Mouse (Mus musculus) monocyte, adult 2 months (primary cell): ENCODE measurements around the gene Gm21992.
"Not testable (repeated sequence)": the region's sequence is repeated elsewhere in the genome, so short reads cannot be mapped to it uniquely, and the experiment has no call there.

Experiments
- DNase-seq, 2 experiments: peaks; one replicate each; pipeline ENCODE4 v3.0.0; 2022; ENCODE audit warnings: low spot score in 2 of 2, low read depth in 1 of 2

Gene Gm21992

DNA sequence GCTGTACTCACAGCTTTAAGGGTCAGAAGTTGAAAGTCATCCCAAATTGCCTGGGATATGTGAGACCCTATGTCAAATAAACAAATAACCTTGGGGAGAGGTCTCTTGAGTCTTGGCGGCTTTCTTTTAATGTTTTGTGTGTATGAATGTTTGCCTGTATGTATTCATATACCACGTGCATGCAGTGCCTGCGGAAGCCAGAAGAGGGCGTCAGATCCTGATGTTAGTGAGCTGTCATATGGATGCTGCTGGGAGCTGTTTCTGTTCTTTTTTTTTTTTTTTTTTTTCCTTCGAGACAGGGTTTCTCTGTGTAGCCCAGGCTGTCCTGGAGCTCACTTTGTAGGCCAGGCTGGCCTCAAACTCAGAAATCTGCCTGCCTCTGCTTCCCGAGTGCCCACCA lies 1.6 kb upstream of the Gm21992 start:
- DNase-seq, result peak in 1 of 2 experiments; percentile 30

DNA sequence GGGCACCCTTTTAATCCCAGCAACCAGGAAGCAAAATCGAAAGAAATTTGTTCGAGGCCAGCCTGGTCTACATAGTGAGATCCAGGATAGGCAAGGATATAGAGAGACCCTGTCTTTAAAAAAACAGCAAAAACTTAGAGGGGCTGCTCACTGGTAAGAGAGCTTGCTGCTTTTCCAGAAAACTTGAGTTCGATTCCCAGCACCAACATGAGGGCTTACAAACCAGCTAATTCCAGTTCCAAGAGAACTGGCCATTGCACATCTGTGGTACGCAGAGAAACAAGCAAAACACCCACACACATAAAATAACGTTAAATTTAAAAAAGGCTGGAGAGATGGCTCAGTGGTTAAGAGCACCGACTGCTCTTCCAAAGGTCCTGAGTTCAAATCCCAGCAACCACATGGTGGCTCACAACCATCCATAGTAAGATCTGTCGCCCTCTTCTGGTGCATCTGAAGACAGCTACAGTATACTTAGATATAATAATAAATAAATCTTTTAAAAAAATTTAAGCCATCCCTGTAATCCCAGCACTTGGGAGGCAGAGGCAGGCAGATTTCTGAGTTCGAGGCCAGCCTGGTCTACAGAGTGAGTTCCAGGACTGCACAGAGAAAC lies 1.0 kb upstream of the Gm21992 start:
- DNase-seq, result not testable (repeated sequence)

DNA sequence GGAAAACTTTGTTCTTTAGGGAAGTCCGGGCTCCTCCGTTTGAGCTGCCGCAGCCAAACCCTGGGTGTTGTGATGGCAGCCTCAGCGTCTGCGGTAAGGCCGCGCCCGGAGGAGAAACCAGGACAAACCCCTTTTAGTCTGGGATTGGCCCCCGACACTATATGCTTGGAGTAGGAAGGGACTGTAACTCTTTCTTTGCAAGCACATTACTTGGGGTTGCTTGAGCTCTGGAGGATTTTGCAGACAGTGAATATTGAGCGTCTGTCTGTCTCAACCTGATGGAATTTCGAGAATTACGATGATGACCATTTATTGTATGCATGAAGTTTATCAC lies 464 bp upstream of the Gm21992 start:
- DNase-seq, result no peak

DNA sequence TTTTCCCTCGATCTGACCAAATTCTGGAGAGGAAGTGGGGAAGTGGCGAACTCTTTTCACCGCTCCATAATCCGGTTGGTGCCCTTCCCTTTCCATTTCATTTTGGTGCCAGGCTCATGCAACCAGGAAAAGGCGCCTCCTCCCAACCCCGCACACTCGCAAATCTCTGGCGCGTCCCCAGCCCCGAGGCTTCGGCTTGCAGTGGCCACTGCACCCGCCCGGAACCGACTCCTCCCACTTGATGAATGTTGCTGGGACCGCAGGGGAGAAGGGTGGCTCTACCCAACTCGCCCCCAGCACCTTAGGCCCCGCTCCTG lies 708 bp downstream of the Gm21992 start:
- no peak for DNase-seq

DNA sequence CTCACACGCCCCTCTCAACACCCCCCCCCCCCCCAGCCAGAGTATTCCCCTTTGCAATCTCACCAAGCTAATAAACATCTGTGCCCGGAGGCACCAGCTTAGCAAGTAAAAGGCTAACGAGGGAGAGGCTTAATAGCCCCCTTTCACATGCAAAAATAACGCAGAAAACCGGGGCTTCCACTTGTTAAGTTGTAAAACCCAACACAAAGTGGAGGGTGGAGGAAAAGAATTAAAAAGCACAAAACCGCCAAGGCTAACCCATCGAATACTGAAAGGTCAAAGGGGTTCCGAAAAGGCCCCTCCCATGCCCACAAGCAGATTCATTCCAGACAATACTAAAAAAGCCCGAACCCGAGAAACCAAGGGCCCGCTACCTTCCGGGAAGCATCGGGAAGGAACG lies 1.1 kb downstream of the Gm21992 start:
- no peak for DNase-seq

DNA sequence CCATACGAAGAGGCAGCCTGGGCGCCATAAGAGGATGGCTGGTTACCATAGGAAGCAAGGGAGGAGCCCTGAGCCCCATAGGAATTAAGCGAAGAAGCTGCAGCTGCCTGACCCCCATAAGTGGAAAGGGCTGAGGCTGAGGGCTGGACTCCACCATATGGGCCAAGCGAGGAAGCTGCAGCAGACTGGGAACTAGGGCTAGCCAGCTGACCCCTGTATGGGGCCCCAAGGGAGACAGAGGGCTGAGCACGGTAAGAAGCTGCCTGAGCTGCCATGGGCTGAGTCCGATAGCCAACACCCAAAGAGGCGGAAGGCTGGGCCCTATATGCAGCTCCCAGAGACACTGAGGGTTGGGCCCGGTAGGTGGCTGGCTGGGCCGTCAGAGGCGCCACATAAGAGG lies 8.1 kb downstream of the Gm21992 start:
- no peak for DNase-seq

DNA sequence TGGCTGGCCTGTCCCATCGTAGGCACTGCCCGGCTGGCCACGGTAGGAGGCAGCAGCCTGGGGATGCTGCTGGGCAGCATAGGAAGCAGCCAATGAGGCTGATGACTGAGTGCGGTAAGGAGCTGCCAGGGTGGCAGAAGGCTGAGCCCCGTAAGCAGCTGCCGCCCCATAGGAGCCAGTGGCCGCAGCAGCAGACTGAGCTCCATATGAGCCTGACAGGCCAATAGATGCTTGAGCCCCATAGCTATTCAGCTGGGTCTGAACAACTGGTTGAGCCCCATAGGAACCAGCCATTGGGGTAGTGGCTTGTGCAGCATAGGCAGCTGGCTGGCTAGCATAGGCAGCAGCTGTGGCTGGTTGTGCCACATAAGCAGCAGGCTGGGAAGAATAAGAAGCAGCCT lies 8.7 kb downstream of the Gm21992 start:
- no peak for DNase-seq

DNA sequence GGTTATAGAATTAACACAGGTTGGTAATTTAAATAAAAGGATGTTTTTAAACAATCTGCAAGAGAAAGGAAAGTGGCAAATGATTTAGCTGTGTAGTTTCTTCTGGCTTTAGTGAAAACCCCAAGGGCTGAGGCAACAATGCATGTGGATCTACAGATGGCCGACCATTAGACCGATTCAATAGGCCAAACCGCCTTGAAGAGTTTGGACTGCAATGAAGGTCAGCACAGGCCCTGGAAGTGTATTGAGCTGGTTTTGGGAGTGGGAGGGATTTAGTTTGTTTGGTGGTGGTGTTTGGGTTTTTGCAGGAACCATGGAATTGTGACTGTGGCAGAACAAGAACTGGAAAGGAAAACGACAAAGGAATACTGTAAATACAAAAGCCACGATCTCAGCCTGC lies 12.3 kb downstream of the Gm21992 start:
- DNase-seq, result no peak

DNA sequence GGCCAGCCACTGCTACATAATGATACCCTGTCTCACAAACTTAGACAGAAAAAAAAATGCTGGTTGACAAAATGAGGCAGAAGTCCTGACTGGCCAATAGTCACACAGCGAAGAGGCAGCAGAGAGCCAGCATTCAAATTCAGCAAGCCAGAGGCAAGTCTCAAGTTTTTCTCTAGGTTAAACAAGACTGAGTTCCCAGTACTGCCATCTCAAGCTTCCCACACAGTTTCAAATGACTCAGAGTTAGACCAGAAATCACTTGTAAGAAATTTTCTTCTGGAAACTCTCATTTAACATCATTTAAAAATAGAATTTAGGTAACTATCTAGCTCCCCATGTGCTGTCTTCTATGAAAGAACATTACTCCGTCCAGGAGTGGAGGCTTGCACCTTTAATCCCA lies 13.6 kb downstream of the Gm21992 start:
- DNase-seq, result no peak

DNA sequence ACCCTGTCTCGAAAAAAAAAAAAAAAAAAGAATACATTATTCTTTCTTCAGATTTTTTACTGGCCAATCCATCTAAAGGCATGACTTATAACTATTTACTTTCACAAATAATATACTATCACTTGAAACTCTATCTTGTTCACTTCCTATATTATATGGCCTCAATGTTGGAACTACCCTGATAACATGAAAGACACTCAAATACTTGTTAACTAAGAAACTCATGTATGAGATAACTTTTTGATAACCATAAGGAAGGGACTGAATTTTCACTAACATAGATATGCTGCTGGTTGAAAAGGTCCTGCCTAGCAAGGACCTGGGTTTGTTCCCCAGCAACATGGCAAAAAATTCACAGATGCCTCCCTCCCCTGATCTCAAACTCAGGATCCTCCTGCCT lies 15.5 kb downstream of the Gm21992 start:
- no peak for DNase-seq

DNA sequence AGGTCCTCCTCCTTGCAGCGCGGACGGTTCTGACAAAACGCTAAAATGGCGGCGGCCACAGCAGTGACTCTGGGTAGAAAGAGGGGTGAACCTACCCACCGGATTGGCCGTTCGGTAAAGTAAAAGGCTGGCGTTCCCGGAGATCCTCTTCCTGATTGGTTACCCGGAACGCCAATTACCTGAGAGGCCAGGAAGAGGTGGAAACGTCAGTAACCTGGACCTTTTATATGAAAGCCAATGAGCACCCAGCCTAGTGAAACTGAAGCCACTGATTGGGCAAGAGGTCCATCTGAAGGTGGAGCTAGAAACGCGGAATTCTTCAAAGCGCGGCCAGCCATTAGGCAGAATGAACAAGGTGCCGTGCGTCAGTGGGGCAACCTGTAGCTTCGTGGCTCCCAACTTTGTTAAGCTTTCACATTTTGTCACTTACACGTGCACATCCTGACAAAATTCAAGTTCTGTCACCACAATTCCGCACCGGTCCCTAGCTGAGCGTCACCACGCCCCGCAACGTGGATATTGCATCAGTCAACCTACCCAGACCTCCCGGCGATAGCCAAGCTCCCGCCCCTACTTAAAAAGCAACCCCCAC lies 17.5 kb downstream of the Gm21992 start, which contains the start of gene Rbm4:
TSS of gene Rbm4 (minus strand) at position 71 of the 592 bp plus-strand sequence.
- DNase-seq, result peak; percentile 90 to 93

DNA sequence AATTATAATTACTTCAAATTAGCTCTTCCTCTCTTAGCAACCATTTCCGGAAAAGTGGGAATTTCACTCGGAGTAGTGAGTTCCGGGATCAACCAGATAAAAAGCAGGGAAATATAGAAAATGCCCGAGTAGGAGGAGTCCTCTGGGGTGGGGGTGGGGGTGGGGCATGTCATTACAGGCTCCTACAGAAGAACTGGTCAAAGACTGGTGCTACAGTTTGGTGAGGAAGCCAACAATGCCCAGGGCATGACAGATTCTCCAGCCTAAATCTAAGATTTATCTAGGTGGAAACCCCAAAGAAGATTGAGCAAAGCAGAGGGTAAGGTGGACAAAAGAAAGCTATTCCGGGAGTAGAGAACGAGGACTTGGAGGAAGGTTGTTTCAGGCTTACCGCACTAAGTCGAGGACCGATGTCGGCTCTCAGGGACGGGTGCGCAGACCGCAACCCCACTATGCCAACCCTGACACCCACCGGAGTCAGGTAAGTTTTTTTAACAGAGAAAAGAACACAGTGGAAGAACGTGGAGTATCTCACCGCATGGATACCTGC lies 18.1 kb downstream of the Gm21992 start:
- no peak for DNase-seq

DNA sequence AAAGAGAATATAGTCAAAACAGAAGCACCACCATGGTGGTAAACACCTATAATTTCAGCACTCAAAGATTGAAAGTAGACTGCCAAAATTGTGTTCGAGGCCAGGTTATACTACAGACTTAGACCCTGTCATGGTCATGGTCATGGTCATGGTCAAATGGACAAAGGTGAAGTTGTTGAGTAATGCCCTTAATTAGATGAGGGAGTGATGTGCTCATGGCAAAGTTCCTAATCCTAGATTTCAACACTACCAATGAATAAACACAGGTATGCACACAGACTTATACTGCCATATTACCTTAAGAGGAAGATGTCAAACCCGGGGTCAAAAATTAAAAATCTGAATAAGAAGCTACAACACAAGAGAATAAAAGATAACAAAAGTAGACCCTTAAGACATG lies 25.1 kb downstream of the Gm21992 start:
- no peak for DNase-seq

DNA sequence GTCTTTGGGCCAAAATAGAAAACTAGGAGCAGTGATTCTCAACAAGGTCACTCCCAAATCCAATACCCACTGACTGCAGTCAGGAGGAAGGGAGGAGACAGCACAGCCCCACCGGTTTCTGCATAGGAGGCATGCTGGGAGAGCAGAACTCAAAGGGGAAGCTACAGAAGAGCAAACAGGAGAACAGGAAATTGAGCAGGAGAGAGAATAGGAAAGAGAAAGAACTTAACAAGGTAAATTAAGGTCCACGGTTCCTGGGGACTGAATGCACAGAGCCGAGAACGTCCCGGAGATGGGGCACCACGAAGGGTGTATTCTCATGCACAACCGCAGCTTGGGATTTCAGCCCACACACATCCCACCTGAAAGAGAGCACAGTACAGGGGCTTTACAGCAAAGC lies 26.2 kb downstream of the Gm21992 start:
- DNase-seq, result no peak

DNA sequence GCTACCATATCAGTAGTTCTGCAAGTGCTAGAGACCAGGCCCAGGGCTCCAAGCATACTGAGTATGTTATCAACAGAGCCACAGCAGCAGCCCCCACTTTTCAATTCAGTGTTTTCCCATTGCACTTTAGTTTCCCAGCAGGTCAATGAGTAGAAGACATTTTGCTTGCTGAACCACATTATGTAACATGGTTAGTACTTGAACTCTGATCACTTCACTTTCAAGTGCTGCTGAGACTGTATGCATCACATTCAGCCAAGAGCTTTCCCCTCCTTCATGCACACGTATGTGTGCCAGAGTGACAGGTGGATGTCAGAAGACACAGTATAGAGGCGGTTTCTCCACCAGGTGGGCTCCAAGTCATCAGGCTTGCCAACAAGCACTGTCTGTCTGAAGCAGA lies 28.5 kb downstream of the Gm21992 start:
- DNase-seq, result no peak

DNA sequence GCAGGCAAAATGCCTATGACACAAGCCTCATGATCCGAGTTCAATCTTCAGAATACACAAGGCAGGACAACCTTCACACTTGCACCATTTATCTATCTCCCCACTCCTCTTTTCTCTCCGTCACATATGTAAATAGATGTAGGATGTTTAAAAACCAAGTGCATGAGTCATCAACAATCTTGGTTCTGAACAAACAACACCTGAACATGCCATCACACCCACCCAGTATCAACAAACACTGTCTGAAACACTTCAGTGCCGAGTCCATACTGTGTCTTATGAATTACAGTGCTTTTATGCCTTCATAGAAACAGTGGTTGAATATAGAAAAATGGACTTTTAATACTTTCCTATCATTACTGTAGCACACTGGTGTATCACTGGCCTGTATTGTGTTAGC lies 38.6 kb downstream of the Gm21992 start:
- DNase-seq, result no peak

DNA sequence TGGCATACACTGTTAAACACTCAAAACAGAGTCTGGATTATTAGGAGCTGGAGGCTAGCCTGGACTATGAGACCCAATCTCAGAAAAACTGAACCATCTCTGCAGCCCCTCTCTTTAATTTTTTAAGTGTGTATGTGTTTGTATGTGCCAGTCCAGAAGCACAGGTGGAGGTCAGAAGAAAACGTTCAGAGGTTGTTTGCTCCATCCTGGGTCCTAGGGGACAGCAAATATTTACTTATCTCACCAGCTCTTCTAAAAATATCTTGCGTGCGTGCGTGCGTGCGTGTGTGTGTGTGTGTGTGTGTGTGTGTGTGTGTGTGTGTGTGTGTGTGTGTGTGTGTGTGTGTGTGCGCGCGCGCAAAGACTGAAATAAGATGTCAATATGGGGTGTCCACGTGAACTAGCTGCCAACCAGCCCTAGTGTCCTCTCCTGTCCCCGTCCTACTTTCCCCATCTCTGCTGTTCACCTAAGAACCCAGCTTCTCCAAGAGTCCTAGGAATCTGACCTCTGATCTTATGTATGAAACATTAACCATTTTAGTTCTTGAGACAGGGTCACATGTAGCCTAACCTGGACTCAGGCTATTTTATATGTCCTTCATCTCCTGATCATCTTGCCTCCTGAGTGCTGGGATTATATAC lies 43.8 kb downstream of the Gm21992 start:
- DNase-seq, result no peak

DNA sequence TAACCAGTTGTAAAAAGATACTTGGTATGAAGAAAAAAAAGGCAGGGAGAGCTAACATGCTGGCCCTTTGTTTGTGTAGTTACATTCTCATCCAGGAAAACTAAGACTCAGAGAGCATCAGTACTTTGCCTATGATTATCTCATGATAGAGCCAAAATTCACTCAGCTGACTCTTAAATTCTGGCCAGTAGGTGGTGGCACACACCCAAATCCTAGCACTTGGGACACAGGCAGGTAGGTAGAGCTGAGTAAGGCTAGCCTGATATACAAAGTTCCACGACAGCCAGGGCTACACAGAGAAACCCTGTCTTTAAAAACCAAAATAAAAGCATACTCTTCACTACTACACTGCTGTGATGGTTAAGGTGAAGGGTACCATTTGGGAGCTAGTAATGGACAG lies 48.5 kb downstream of the Gm21992 start:
- no peak for DNase-seq

DNA sequence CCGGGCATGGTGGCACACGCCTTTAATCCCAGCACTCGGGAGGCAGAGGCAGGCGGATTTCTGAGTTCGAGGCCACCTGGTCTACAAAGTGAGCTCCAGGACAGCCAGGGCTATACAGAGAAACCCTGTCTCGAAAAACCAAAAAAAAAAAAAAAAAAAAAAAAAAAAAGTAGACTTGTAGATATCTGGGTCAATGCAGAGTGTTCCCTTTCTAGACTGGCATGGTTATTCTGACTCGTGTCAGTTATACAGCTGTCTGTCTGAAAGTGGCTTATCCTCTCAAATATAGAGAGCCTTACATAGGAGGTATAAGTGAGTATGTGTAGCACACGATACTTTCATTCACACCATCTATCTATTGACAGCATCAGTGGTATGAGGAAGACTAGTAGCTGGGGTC lies 50.9 kb downstream of the Gm21992 start:
- DNase-seq, result not testable (repeated sequence)

DNA sequence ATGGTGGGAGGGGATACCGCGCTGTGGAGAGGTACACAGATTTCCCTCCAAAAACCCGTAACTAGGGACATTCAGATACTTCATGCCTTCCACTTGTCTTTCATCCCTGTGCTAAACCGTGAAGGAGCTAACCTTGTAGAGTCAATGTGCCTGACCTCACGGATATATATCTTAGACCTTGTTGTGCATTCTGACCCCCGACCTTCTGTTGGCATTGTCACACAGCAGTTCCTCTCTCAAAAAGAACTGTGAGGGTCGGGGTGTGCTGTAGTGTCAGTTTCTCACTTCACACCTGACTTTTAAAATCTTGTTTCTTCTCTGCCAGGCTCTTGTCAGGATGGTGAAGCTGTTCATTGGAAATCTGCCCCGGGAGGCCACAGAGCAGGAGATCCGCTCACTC lies 54.5 kb downstream of the Gm21992 start:
- DNase-seq, result no peak

DNA sequence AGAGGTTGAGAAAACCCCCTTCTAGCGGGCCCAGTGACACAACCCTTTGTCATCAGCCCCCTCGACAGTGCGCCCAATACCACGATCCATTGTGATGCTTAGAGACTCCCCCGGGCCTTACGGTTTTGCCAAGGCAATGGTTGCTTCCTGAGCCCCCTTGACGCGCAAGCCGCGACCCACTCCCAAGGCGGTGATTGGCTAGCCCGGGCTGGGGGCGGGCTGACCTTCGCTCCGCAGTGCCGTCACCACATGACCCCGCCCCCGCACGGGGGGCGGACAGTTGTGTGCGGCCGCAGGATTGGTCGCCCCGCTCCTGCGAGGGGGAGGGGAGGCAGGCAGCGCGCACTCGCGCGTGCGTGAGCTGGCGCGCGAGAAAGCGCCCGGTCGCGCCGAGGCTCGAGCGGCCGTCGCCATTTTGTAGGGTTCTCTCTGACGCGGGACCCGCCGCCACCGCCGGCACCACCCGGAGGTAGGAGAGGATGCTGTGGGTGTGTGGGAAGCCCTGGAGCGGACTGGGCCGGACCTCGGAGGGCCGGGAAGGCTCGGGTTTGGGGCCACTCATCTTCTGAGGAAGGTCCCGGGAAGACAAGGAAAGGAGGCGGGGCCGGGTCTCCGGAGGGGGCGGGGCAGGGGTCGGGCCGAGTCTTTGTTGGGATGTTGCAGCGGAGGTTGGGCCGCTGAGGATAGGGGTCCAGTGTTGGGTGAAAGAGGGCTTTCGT lies 55.1 kb downstream of the Gm21992 start, which contains the start of gene Rbm4b:
TSS of gene Rbm4b (plus strand) at position 305 of the 719 bp plus-strand sequence.
- DNase-seq, result peak; percentile 83 to 94

DNA sequence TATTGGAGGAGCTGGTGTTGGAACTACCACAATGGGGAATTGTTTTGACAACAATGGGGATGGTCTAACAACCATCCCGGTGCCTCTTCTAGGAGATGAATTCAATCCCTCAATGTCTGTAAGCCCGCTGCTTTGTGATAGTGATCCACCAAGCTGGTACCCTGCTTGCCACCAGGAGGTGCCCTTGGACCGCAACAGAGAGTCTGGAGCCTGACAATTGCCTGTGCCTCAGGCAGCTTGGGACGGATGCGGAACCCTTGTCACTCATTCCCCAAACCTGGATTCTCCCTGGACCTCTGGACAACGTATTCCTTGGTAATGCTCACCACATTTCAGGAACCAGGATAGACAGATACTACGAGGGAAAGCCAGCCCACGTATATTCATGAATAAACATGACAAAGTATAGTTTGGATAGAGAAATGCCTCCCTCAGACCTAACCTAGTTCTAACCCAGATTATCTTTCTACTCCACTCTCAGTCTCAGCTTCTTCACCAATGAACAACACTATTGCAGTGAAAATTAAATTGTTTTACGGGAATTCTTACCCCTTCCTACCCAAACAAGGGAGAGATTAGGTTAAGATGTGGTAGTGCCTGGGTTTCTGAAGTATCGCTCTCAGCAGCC lies 55.7 kb downstream of the Gm21992 start:
- DNase-seq, result peak; percentile 71 to 84
